Mouse (Mus musculus) left cerebral cortex, adult 9 months (tissue): ENCODE data around the gene Gsn.

Source experiments
- DNase-seq, 2 experiments: peaks; one replicate each; pipeline ENCODE4 v3.0.0; 2022; ENCODE audit warnings: low spot score in 2 of 2

Gsn gene

GRCm38 (mm10) chr2:35278371-35279210 is 22.4 kb downstream of the Gsn start:
- no peak for DNase-seq

GRCm38 (mm10) chr2:35280001-35280400 is 23.8 kb downstream of the Gsn start:
- no peak for DNase-seq

- no peak for DNase-seq
These were observed 26.0 kb downstream of the Gsn start for GRCm38 (mm10) chr2:35282214-35282613.

- no peak for DNase-seq
These were observed 27.8 kb downstream of the Gsn start for GRCm38 (mm10) chr2:35283997-35284396.

GRCm38 (mm10) chr2:35285209-35285608 is 29.0 kb downstream of the Gsn start:
- no peak for DNase-seq

- no peak for DNase-seq
These were observed 30.9 kb downstream of the Gsn start for GRCm38 (mm10) chr2:35287017-35287620.

GRCm38 (mm10) chr2:35288758-35289635 is 32.8 kb downstream of the Gsn start:
- DNase-seq = peak in 1 of 2 experiments; percentile 87

GRCm38 (mm10) chr2:35291856-35292255 is 35.7 kb downstream of the Gsn start:
- DNase-seq = peak in 1 of 2 experiments; percentile 58

GRCm38 (mm10) chr2:35292700-35293099 is 36.5 kb downstream of the Gsn start:
- no peak for DNase-seq

GRCm38 (mm10) chr2:35293291-35293690 is 37.1 kb downstream of the Gsn start:
- DNase-seq = no peak

- peak in 1 of 2 experiments; percentile 81 for DNase-seq
These were observed 41.6 kb downstream of the Gsn start for GRCm38 (mm10) chr2:35297703-35298332.

- DNase-seq = no peak
These were observed 43.3 kb downstream of the Gsn start for GRCm38 (mm10) chr2:35299437-35299836.

GRCm38 (mm10) chr2:35302049-35302885 is 46.1 kb downstream of the Gsn start:
- no peak for DNase-seq

- no peak for DNase-seq
These were observed 52.0 kb downstream of the Gsn start for GRCm38 (mm10) chr2:35308166-35308565.

GRCm38 (mm10) chr2:35309906-35310493 is 53.8 kb downstream of the Gsn start:
- DNase-seq = no peak

- no peak for DNase-seq
These were observed 58.1 kb downstream of the Gsn start for GRCm38 (mm10) chr2:35314300-35314699.

GRCm38 (mm10) chr2:35317604-35318003 is 61.4 kb downstream of the Gsn start:
- DNase-seq = no peak

GRCm38 (mm10) chr2:35318405-35318804 is 62.2 kb downstream of the Gsn start:
- no peak for DNase-seq

GRCm38 (mm10) chr2:35320399-35320798 is 64.2 kb downstream of the Gsn start:
- DNase-seq = no peak

GRCm38 (mm10) chr2:35322404-35323164 is 66.4 kb downstream of the Gsn start:
- peak in 1 of 2 experiments; percentile 14 for DNase-seq
